Mouse (Mus musculus) liver, embryonic 13.5 days (tissue): ENCODE results near the gene Gnas. TPM values are rescaled to one million over a fixed set of nuclear protein-coding genes. Genes with fewer than 3 reads are reported as not detected.
"Not testable (repeated sequence)": the region's sequence is repeated elsewhere in the genome, so short reads cannot be mapped to it uniquely, and the experiment has no call there.

Experiments
- ATAC-seq: fragments of 200-750 bp; cut with Nextera tagmentation; 2 replicates; pipeline ENCODE4 v1.8.0; 2017; ENCODE audit warnings: low read depth, mild to moderate bottlenecking, moderate number of reproducible peaks, moderate library complexity
- DNase-seq: peaks from one replicate; pipeline ENCODE4 v3.0.0; 2022
- H3K27ac ChIP-seq: fragments of 300-500 bp; sonication (generic); 2 replicates; pipeline ENCODE4 v1.5.1; 2015; ENCODE audit warnings: moderate library complexity, mild to moderate bottlenecking, inconsistent platforms
- H3K27me3 ChIP-seq: fragments of 300-500 bp; sonication (generic); 2 replicates; pipeline ENCODE4 v1.6.1; 2015; ENCODE audit warnings: mild to moderate bottlenecking, inconsistent platforms
- H3K36me3 ChIP-seq: fragments of 300-500 bp; sonication (generic); 2 replicates; pipeline ENCODE4 v1.6.1; 2015; ENCODE audit warnings: mild to moderate bottlenecking, inconsistent platforms
- H3K4me1 ChIP-seq: fragments of 300-500 bp; sonication (generic); replicated peaks from 2 replicates; pipeline ENCODE4 v1.6.1; 2015; ENCODE audit warnings: inconsistent platforms
- H3K4me2 ChIP-seq: fragments of 300-500 bp; sonication (generic); 2 replicates; pipeline ENCODE4 v1.6.1; 2015; ENCODE audit warnings: inconsistent platforms, mild to moderate bottlenecking, moderate library complexity
- H3K4me3 ChIP-seq: fragments of 300-500 bp; sonication (generic); replicated peaks from 2 replicates; pipeline ENCODE4 v1.5.1; 2015; ENCODE audit warnings: mild to moderate bottlenecking, inconsistent platforms
- H3K9ac ChIP-seq: fragments of 300-500 bp; sonication (generic); 2 replicates; pipeline ENCODE4 v1.6.1; 2015; ENCODE audit warnings: mild to moderate bottlenecking, inconsistent platforms
- H3K9me3 ChIP-seq: fragments of 300-500 bp; sonication (generic); replicated peaks from 2 replicates; pipeline ENCODE4 v1.6.1; 2016; ENCODE audit warnings: inconsistent platforms
- WGBS: fragments of 180-500 bp; shearing (Covaris S2); methylation state at CpG from one replicate; pipeline ENCODE4 v1.1.7; 2015; ENCODE audit not compliant: insufficient replicate concordance; 5-methylcytosine and 5-hydroxymethylcytosine counted together
- polyA plus RNA-seq: library from polyadenylated mRNA; unstranded; fragments of >200 nt; fragmentation: Nextera tagmentation; extraction: Ambion mirVana; gene quantifications from 2 replicates; pipeline ENCODE4 v1.2.1, GENCODE M21; 2015

Gnas gene
- polyA plus RNA-seq, 1 experiment from 2014 or later: 343 TPM

- peaks cover 68% of the 10 kb centered on the region for H3K4me1 ChIP-seq
- 62% methylated on average over 4 of the region's 4 CpGs for WGBS
- H3K4me2 ChIP-seq: no peak overlapping the region
These were observed 56.9 kb downstream of the Gnas start for GRCm38 (mm10) chr2:174340893-174341580.

GRCm38 (mm10) chr2:174342793-174343400, 58.8 kb downstream of the Gnas start:
- ATAC-seq: no peak
- Histone ChIP-seq H3K4me2 (no peak overlapping the region), H3K36me3 (peaks cover 76% of the 10 kb centered on the region), H3K27me3 (no peaks in the 10 kb centered on the region), H3K9me3 (no peaks in the 10 kb centered on the region), H3K27ac (no peak overlapping the region; the same call in 1 of the 2 replicates), H3K9ac (no peak overlapping the region), H3K4me3 (no peak overlapping the region), H3K4me1 (peaks cover 55% of the 10 kb centered on the region)
- WGBS: 75% methylated on average over 8 of the region's 8 CpGs
- DNase-seq: no peak

More at GRCm38 (mm10) chr2:174340893-174341580, 56.9 kb downstream of the Gnas start:
- DNase-seq: no peak
- Histone ChIP-seq H3K4me3 (no peak overlapping the region), H3K9ac (no peak overlapping the region), H3K27ac (no peak overlapping the region), H3K36me3 (peaks cover 75% of the 10 kb centered on the region), H3K27me3 (no peaks in the 10 kb centered on the region), H3K9me3 (no peaks in the 10 kb centered on the region)
- ATAC-seq: no peak

GRCm38 (mm10) chr2:174343566-174343965, 59.4 kb downstream of the Gnas start:
- Histone ChIP-seq H3K27me3 (no peaks in the 10 kb centered on the region), H3K36me3 (peaks cover 76% of the 10 kb centered on the region), H3K9me3 (no peaks in the 10 kb centered on the region), H3K4me3 (no peak overlapping the region), H3K4me1 (peaks cover 55% of the 10 kb centered on the region), H3K4me2 (peak overlapping the region; percentile 10; the same call in 1 of the 2 replicates), H3K27ac (no peak overlapping the region; the same call in 1 of the 2 replicates), H3K9ac (no peak overlapping the region)
- ATAC-seq: no peak
- DNase-seq: no peak
- 16% methylated on average over 1 of the region's 1 CpGs for WGBS

GRCm38 (mm10) chr2:174344003-174344655, 60.0 kb downstream of the Gnas start:
- Histone ChIP-seq H3K4me3 (no peak overlapping the region), H3K9me3 (no peaks in the 10 kb centered on the region), H3K27me3 (no peaks in the 10 kb centered on the region), H3K4me2 (peak overlapping the region; percentile 10; the same call in 1 of the 2 replicates), H3K36me3 (peaks cover 73% of the 10 kb centered on the region), H3K9ac (no peak overlapping the region), H3K4me1 (peaks cover 50% of the 10 kb centered on the region), H3K27ac (peak overlapping the region; percentile 23; the same call in 1 of the 2 replicates)
- DNase-seq: no peak
- WGBS: 17% methylated on average over 3 of the region's 3 CpGs
- ATAC-seq: peak; percentile 45

- Histone ChIP-seq H3K9ac (no peak overlapping the region), H3K4me3 (no peak overlapping the region), H3K27ac (no peak overlapping the region), H3K4me2 (no peak overlapping the region), H3K27me3 (no peaks in the 10 kb centered on the region), H3K36me3 (peaks cover 67% of the 10 kb centered on the region), H3K4me1 (peaks cover 41% of the 10 kb centered on the region), H3K9me3 (no peaks in the 10 kb centered on the region)
- ATAC-seq (no peak), DNase-seq (no peak)
- WGBS: 88% methylated on average over 16 of the region's 16 CpGs
These were observed 60.9 kb downstream of the Gnas start for GRCm38 (mm10) chr2:174344996-174345395.

GRCm38 (mm10) chr2:174346612-174346998, 62.5 kb downstream of the Gnas start, which contains the start of gene Gm20721:
TSS of gene Gm20721 (minus strand) at chr2:174346712.
- Histone ChIP-seq H3K27ac (no peak within 1 kb of the TSS), H3K4me1 (peaks cover 26% of the 10 kb centered on the region), H3K9ac (no peak within 1 kb of the TSS), H3K4me3 (no peak within 1 kb of the TSS), H3K4me2 (no peak within 1 kb of the TSS), H3K27me3 (no peaks in the 10 kb centered on the region), H3K9me3 (no peaks in the 10 kb centered on the region), H3K36me3 (peaks cover 56% of the 10 kb centered on the region)
- ATAC-seq (no peak), DNase-seq (no peak)
- WGBS: 91% methylated on average over 5 of the region's 5 CpGs

- not testable (repeated sequence) for DNase-seq, ATAC-seq
These were observed 63.0 kb downstream of the Gnas start for GRCm38 (mm10) chr2:174346999-174347668.

GRCm38 (mm10) chr2:174358516-174358915, 74.4 kb downstream of the Gnas start:
- WGBS: 80% methylated on average over 4 of the region's 4 CpGs
- H3K4me1 ChIP-seq: no peaks in the 10 kb centered on the region
- DNase-seq (no peak), ATAC-seq (no peak)
- H3K4me3 ChIP-seq: no peak overlapping the region
- H3K27me3 ChIP-seq: no peaks in the 10 kb centered on the region
- H3K9me3 ChIP-seq: no peaks in the 10 kb centered on the region
- no peak overlapping the region for H3K4me2 ChIP-seq
- no peak overlapping the region for H3K9ac ChIP-seq
- no peak overlapping the region for H3K27ac ChIP-seq
- no peaks in the 10 kb centered on the region for H3K36me3 ChIP-seq

More at GRCm38 (mm10) chr2:174346999-174347668, 63.0 kb downstream of the Gnas start:
- not testable (repeated sequence) for H3K27me3 ChIP-seq, H3K27ac ChIP-seq, H3K9me3 ChIP-seq, H3K4me3 ChIP-seq, H3K4me2 ChIP-seq, H3K9ac ChIP-seq
- 86% methylated on average over 2 of the region's 2 CpGs for WGBS
- Histone ChIP-seq H3K36me3 (peaks cover 51% of the 10 kb centered on the region), H3K4me1 (peaks cover 22% of the 10 kb centered on the region)

- DNase-seq (no peak), ATAC-seq (no peak)
- H3K4me1 ChIP-seq: no peaks in the 10 kb centered on the region
These were observed 75.5 kb downstream of the Gnas start for GRCm38 (mm10) chr2:174359656-174360055.

GRCm38 (mm10) chr2:174366571-174366970, 82.5 kb downstream of the Gnas start:
- Histone ChIP-seq H3K36me3 (no peaks in the 10 kb centered on the region), H3K4me3 (no peak overlapping the region), H3K9me3 (no peaks in the 10 kb centered on the region), H3K27me3 (0 out of 2 replicates have a peak, but pooled peaks cover 5% of the 10 kb centered on the region), H3K4me2 (no peak overlapping the region), H3K9ac (no peak overlapping the region), H3K27ac (no peak overlapping the region), H3K4me1 (no peaks in the 10 kb centered on the region)
- WGBS: 53% methylated on average over 10 of the region's 10 CpGs
- no peak for DNase-seq
- ATAC-seq: no peak

More at GRCm38 (mm10) chr2:174359656-174360055, 75.5 kb downstream of the Gnas start:
- WGBS: 69% methylated on average over 4 of the region's 4 CpGs
- no peaks in the 10 kb centered on the region for H3K27me3 ChIP-seq
- no peak overlapping the region for H3K9ac ChIP-seq
- no peaks in the 10 kb centered on the region for H3K9me3 ChIP-seq
- H3K36me3 ChIP-seq: no peaks in the 10 kb centered on the region
- no peak overlapping the region for H3K4me3 ChIP-seq
- no peak overlapping the region for H3K4me2 ChIP-seq
- H3K27ac ChIP-seq: no peak overlapping the region

DNA sequence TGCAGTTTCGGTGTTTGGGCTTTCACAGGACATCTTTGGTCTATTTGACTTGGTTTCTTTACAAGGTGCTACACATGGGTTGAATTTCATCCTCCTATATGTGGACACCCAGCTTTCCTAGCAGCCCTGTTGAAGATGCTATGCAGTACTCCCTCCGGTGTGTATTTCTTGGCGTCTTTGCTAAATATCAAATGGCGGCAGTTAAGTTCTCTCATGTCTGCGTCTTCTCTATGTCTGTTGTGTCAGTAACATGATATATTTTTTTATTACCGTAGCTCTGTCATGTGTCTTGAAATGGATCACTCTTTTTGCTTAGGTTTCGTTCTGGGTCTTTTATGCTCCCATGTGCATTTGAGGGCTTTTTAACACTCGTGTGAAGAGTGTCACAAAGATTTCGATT, 96.9 kb downstream of the Gnas start:
- H3K4me2 ChIP-seq: no peak overlapping the region
- H3K27me3 ChIP-seq: no peaks in the 10 kb centered on the region
- no peak overlapping the region for H3K27ac ChIP-seq
- H3K9me3 ChIP-seq: no peaks in the 10 kb centered on the region
- H3K9ac ChIP-seq: no peak overlapping the region
- H3K4me3 ChIP-seq: no peak overlapping the region
- 79% methylated on average over 9 of the region's 9 CpGs for WGBS
- no peak for ATAC-seq
- no peaks in the 10 kb centered on the region for H3K4me1 ChIP-seq
- no peak for DNase-seq
- no peaks in the 10 kb centered on the region for H3K36me3 ChIP-seq
